Mouse (Mus musculus) lung, postnatal 0 days (tissue): ENCODE measurements around the gene Natd1.

ENCODE experiments used
- CTCF ChIP-seq: IDR thresholded peaks from 2 replicates; pipeline ENCODE4 v1.5.1; 2016; ENCODE audit warnings: antibody characterized with exemption, mild to moderate bottlenecking
- EP300 ChIP-seq: IDR thresholded peaks from 2 replicates; pipeline ENCODE4 v1.6.1; 2016; ENCODE audit warnings: antibody characterized with exemption, mild to moderate bottlenecking, control low read depth

DNA sequence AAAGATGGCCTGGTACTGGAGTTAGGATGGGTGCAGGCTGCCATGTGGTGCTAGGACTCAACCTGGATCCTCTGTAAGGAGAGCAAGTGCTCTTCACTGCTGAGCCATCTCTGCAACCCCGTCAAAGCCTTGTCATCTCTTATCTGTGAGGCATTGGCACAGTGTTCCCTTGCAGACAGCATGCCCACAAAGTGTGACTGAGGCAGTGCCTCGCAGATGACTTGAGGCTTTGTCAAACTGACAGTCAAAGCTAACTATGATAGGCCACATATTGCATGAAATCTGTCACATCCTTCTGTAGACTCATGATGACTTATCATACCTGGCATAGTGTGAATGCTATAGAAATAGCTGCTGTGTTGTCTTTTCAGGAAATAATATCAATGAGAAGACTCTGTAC lies 5.5 kb upstream of the Natd1 start:
- TF ChIP-seq EP300 = no peak
- no peak for TF ChIP-seq CTCF
